Mouse (Mus musculus) cortical plate, adult 2 months (tissue): Measurements from ENCODE around the gene Miga1.

Source experiments
- CTCF ChIP-seq: fragments of 200-500 bp; IDR thresholded peaks from 2 replicates; pipeline ENCODE4 v1.5.1; 2011; ENCODE audit warnings: mild to moderate bottlenecking, control low read depth, low read length; ENCODE audit not compliant: insufficient read depth; ENCODE audit errors: extremely low read depth
- POLR2A ChIP-seq: fragments of 200-500 bp; IDR thresholded peaks from 2 replicates; pipeline ENCODE4 v1.6.1; 2011; ENCODE audit warnings: mild to moderate bottlenecking, low read length, control low read depth; ENCODE audit not compliant: insufficient read depth; ENCODE audit errors: extremely low read depth

DNA sequence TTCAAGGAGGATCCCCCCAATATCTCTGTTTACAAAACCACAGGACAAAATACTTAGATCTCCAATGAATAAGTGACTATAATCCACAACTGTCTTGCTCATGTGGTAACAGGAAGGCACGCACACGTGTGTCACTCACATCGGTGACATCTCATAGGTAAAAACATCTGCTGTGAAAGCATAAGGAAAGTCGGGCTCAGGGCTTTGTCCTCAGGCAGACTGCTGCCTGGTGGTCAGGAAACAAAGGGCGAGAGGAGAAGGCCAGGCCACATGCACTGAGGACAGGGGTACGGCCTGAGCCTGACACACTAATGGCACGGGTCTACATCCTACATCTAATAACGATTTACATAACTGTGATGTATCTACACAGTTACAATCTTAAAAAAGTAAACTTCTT is 65.2 kb downstream of the Miga1 start:
- TF ChIP-seq CTCF, result no peak
- TF ChIP-seq POLR2A, result no peak
